Mouse (Mus musculus) liver, adult 2 months (tissue): Measurements from ENCODE around the gene Atox1. TPM values are rescaled to one million over a fixed set of nuclear protein-coding genes. Genes with fewer than 3 reads are reported as not detected.

Experiments
- DNase-seq: peaks from one replicate; pipeline ENCODE4 v3.0.0-alpha.2; 2011; ENCODE audit warnings: low read depth, low spot score; ENCODE audit errors: extremely low read depth
- H3K27ac ChIP-seq: fragments of 200-500 bp; replicated peaks from 2 replicates; pipeline ENCODE4 v1.5.1; 2012; ENCODE audit warnings: low read depth, mild to moderate bottlenecking, control low read depth, inconsistent platforms, low read length; ENCODE audit not compliant: insufficient read depth
- H3K27me3 ChIP-seq: fragments of 200-500 bp; 2 replicates; pipeline ENCODE4 v1.6.1; 2012; ENCODE audit warnings: mild to moderate bottlenecking, moderate library complexity, low read length, inconsistent platforms; ENCODE audit not compliant: control insufficient read depth, insufficient read depth
- H3K36me3 ChIP-seq: fragments of 200-500 bp; 2 replicates; pipeline ENCODE4 v1.6.1; 2012; ENCODE audit warnings: low read length, inconsistent platforms; ENCODE audit not compliant: control insufficient read depth, insufficient read depth
- H3K4me1 ChIP-seq: fragments of 200-500 bp; 2 replicates; pipeline ENCODE4 v1.6.1; 2011; ENCODE audit warnings: low read length; ENCODE audit not compliant: control insufficient read depth, insufficient read depth
- H3K4me3 ChIP-seq: fragments of 200-500 bp; 2 replicates; pipeline ENCODE4 v1.5.1; 2011; ENCODE audit warnings: low read depth, mild to moderate bottlenecking, control low read depth, low read length, moderate library complexity; ENCODE audit not compliant: insufficient read depth
- H3K79me2 ChIP-seq: fragments of 200-500 bp; 2 replicates; pipeline ENCODE4 v1.6.1; 2012; ENCODE audit warnings: inconsistent platforms, mild to moderate bottlenecking, low read length, moderate library complexity; ENCODE audit not compliant: control insufficient read depth, insufficient read depth
- H3K9ac ChIP-seq: fragments of 200-500 bp; 2 replicates; pipeline ENCODE4 v1.6.1; 2012; ENCODE audit warnings: low read depth, mild to moderate bottlenecking, control low read depth, inconsistent platforms, low read length
- CTCF ChIP-seq: fragments of 200-500 bp; IDR thresholded peaks from 2 replicates; pipeline ENCODE4 v1.5.1; 2011; ENCODE audit warnings: low read depth, low read length, control low read depth
- POLR2A ChIP-seq: fragments of 200-500 bp; IDR thresholded peaks from 2 replicates; pipeline ENCODE4 v1.6.1; 2011; ENCODE audit warnings: low read length, control low read depth; ENCODE audit not compliant: insufficient read depth; ENCODE audit errors: extremely low read depth
- WGBS: fragments of 180-500 bp; shearing (Covaris S2); methylation state at CpG from one replicate; pipeline ENCODE4 v1.1.7; 2018; 5-methylcytosine and 5-hydroxymethylcytosine counted together
- polyA plus RNA-seq: library from polyadenylated mRNA; depleted of rRNA; stranded (reverse); fragments of >200 nt; gene quantifications from 2 replicates; pipeline ENCODE4 v1.2.3, GENCODE M21; 2012
- total RNA-seq: library from RNA; depleted of rRNA; stranded (reverse); fragments of >200 nt; gene quantifications from 2 replicates; pipeline ENCODE4 v1.2.3, GENCODE M21; 2014

The Atox1 gene
- total and polyA plus RNA-seq, 2 experiments = 220 to 464 TPM

DNA sequence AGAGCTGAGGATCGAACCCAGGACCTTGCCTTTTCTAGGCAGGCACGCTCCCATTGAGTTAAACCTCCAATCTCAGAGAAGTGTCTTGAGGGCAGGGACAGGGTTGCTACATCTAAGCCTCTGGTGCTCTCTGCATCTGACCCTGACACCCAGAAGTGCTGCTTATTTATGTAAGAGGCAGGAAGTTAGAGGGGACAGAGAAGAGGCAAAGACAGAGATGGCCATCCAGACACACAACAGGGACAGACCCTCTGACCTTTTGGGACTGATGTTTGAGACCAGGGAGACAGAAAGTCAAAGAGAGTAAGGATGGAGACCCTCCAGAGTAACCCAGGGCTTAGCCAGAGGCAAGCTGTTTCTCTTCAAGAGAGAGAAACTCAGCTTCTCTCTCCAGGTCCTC lies 31.1 kb downstream of the Atox1 start:
- Histone ChIP-seq H3K27ac (no peak overlapping the region), H3K4me1 (peaks cover 8% of the 10 kb centered on the region), H3K4me3 (no peak overlapping the region), H3K9ac (no peak overlapping the region), H3K27me3 (no peaks in the 10 kb centered on the region), H3K36me3 (no peaks in the 10 kb centered on the region), H3K79me2 (no peaks in the 10 kb centered on the region)
- no peak for DNase-seq
- TF ChIP-seq POLR2A = no peak
- TF ChIP-seq CTCF = no peak
- WGBS = 89% methylated on average over 2 of the region's 2 CpGs

DNA sequence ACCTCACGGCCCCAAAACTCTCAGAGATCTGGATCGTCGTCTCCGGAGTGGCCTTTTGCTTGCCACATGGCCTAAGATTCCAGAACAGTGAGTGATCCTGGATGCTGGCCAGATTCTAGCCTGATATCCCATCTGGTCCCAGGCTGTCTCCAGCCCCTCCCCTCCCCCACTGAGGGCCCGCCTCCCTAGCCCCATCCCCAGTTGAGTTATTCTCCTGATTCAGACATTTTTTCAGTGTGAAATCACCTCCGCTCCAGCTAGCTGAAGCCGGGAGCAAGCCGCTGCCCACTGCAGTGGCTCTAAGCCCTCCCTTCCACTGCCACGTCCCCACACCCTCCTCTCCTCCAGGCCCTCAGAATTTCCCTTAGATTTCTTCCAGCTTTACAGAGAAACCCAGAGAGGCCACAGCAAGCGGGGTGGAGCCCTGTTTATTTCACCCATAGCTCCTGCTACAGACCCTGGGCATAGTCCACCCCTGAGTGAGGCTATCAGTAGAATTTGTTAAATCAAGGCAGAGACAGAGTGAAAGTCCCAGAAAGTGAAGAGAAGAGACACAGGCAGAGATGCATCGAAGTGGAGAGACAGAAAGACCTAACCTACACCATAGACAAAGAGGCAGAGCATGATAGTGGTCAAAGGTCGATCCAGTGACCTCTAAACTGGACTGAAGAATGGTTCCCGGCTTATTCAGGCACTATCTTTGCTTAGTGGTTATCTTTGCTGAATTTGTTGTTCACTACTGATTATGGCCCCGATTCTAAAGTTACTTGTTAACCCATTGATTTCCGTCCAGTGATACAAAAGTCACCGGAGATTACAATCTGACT lies 32.6 kb downstream of the Atox1 start:
- Histone ChIP-seq H3K79me2 (no peaks in the 10 kb centered on the region), H3K36me3 (no peaks in the 10 kb centered on the region), H3K4me1 (peaks cover 8% of the 10 kb centered on the region), H3K27ac (peak overlapping the region; percentile 60), H3K4me3 (no peak overlapping the region), H3K9ac (no peak overlapping the region; the same call in 1 of the 2 replicates), H3K27me3 (no peaks in the 10 kb centered on the region)
- no peak for TF ChIP-seq CTCF
- TF ChIP-seq POLR2A = no peak
- DNase-seq = peak; percentile 72
- WGBS = 30% methylated on average over 16 of the region's 16 CpGs

DNA sequence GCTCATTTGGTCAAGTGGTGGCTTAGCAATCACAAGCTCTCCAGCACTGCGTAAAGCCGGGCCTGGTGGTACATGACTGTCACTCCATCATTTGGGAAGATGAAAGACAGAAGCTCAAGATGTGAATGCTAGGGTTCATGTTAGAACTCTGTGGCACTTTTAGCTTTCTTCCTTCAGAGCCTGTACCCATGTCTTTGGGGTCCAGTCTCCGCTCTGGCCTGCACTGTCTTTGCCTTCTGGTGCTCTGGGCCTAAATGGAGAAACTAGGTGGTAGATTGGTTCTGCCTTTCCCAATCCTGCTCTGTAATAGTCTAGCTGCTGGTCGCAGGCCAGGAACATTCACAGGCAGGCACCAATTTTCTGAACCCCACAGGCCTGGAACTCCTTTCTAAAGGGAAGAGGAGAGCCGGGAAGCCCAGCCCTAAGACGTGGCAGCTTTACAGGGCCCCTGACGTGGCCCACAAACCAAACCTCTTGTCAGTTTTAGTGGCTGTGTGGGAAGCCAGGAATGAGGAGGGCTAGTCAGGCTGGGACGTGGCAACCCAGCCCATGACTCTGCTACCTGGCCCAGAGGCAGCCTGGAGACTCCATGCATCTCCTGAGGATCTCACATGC lies 36.2 kb downstream of the Atox1 start:
- H3K4me3 ChIP-seq = no peak overlapping the region
- no peak overlapping the region for H3K9ac ChIP-seq
- H3K79me2 ChIP-seq = no peaks in the 10 kb centered on the region
- TF ChIP-seq CTCF (no peak), POLR2A (no peak)
- H3K27me3 ChIP-seq = no peaks in the 10 kb centered on the region
- 92% methylated on average over 8 of the region's 8 CpGs for WGBS
- peaks cover 8% of the 10 kb centered on the region for H3K4me1 ChIP-seq
- H3K27ac ChIP-seq = no peak overlapping the region
- DNase-seq = no peak
- H3K36me3 ChIP-seq = no peaks in the 10 kb centered on the region

DNA sequence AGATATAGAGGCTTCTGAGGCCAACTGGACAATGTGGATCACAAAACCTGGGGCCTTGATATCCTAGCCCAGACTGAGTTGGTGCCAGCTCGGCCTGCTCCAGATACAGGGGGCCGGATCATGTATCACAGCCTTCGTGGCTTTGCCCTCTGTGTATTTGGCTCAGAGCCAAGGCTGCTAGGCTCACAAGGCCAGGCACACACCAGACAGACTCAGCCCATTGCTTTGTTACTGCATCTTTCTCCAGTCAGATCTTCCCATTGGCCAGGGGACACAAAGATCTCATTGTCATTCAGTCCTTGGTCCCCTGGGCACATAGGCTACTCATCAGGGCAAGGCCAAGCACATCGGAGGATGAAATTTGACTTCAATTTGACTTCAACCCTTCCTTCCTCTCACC lies 37.3 kb downstream of the Atox1 start:
- no peaks in the 10 kb centered on the region for H3K36me3 ChIP-seq
- H3K9ac ChIP-seq = no peak overlapping the region
- H3K4me1 ChIP-seq = peaks cover 7% of the 10 kb centered on the region
- no peak for DNase-seq
- H3K4me3 ChIP-seq = no peak overlapping the region
- no peak for TF ChIP-seq CTCF
- no peak for TF ChIP-seq POLR2A
- H3K27ac ChIP-seq = no peak overlapping the region
- WGBS = 41% methylated on average over 4 of the region's 4 CpGs
- no peaks in the 10 kb centered on the region for H3K27me3 ChIP-seq
- no peaks in the 10 kb centered on the region for H3K79me2 ChIP-seq

DNA sequence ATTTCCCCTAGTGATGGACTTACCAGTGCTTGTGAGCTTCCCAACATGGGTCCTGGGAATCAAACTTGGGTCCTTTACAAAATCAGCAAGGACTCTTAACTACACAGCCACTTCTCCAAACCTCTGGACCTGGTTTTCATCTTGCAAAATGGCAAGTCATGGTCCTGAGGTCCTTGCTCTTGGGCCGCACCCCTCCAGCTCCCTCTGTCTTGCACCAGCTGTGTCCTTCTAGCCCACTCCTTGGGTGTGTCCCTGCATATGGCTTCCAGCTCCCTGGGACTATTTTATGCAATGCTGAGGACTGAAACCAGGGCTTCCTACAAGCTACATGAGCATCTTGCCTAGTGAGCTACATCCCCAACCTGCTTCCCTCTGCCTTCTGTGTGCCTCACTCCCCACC lies 38.1 kb downstream of the Atox1 start, which contains the start of gene Sparc:
TSS of gene Sparc (minus strand) at position 206 of the 400 bp plus-strand sequence.
- TF ChIP-seq CTCF (no peak), POLR2A (no peak)
- Histone ChIP-seq H3K27ac (no peak within 1 kb of the TSS), H3K79me2 (no peaks in the 10 kb centered on the region), H3K27me3 (no peaks in the 10 kb centered on the region), H3K4me1 (peaks cover 1% of the 10 kb centered on the region; the same call in 1 of the 2 replicates), H3K36me3 (no peaks in the 10 kb centered on the region), H3K4me3 (no peak within 1 kb of the TSS), H3K9ac (no peak within 1 kb of the TSS)
- WGBS = 90% methylated on average over 1 of the region's 1 CpGs
- DNase-seq = no peak
